Mouse (Mus musculus): Measurements from ENCODE around the gene Htr2b.
A peak's percentile ranks its signal among the peaks of the same experiment; 100 is the strongest.

DNA sequence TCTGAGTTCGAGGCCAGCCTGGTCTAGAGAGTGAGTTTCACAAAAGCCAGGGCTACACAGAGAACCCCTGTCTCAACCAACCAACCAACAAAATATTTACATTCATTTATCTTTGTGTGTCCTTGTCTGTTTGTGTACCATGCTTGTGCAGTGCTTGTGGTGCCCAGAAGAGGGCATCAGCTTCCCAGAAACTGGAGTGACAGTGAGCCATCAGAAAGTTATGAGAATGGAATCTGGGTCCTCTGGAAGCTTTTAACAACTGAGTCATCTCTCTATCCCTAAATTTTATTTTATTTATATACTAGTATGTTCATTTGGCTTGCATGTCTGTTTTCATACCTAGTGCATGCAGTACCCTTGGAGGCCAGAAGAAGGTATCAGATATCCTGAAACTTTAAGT, 40.8 kb upstream of the Htr2b start:
- TF ChIP-seq CTCF (IDR thresholded peaks at IDR 0.05; ENCODE audit: control insufficient read depth, insufficient read depth, low read length) = peak; percentile 46; the same call in 1 of the 2 replicates
- TF ChIP-seq POLR2A (IDR thresholded peaks at IDR 0.05; ENCODE audit: borderline replicate concordance, control insufficient read depth, low read depth, low read length) = no peak

Measured in bone marrow, adult 2 months (tissue).